In the genomic region with DNA sequence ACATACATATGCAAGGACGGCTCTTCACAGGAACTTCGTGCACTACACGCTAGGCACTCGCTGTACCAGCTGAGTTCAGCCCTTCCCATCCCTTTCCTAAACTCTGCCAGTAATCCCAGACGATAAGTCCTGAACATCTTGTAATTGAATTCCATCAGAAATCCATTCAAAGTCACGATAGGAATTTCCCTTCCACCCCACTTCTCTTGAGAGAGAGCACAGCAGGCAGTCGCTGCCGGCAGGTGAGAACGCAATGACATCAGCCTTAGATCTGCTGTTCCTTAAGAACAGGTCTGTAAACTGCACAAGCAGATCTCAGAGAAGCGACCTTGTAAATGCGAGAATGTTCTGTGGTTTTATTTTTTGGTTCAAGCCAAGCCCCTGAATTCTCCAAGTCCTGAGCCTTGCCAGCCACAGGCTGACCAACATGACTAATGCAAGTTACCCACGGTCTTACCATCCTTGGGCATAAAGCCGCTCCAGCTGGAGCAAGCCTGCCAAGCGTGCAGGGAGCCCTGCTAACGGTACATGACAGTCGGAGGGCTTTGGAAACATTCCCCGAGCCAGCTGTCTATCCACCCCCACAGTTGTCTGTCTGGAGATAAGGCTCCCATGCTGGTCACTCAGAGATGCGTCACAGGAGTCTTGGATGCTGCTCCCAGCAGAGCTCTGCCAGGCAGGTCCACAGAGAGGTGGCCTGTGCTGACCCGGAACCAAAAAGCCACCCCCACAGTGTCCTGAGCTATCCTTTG, we compare ENCODE assay signal across 8 mouse cellular contexts.
DNase-seq lines count a peak whose midpoint lies in the region; ATAC-seq and TF ChIP-seq lines count a peak whose summit lies in the region.

No protein-coding gene starts in this region.

- H3K27ac ChIP-seq in kidney, adult 2 months (ENCODE audit: insufficient read depth, low read depth, low read length) = no peak overlapping the region; the same call in 1 of the 2 replicates
- H3K27ac ChIP-seq in kidney, embryonic 14.5 days (ENCODE audit: low read depth, low read length) = no peak overlapping the region; the same call in 1 of the 2 replicates
- peak overlapping the region; percentile 49 for H3K27ac ChIP-seq in embryonic facial prominence, embryonic 10.5 days (replicated peaks)
- peak overlapping the region; percentile 85 for H3K27ac ChIP-seq in lung, postnatal 0 days (ENCODE audit: low read length)
- H3K27ac ChIP-seq in stomach, embryonic 14.5 days (ENCODE audit: low read length) = peak overlapping the region; percentile 48; the same call in 1 of the 2 replicates

- 58% methylated on average over 19 of the region's 19 CpGs for WGBS in kidney, adult 2 months
- WGBS in kidney, embryonic 14.5 days = 57% methylated on average over 19 of the region's 19 CpGs
- WGBS in embryonic facial prominence, embryonic 10.5 days = 55% methylated on average over 19 of the region's 19 CpGs
- 34% methylated on average over 19 of the region's 19 CpGs for WGBS in lung, postnatal 0 days
- 46% methylated on average over 19 of the region's 19 CpGs for WGBS in stomach, embryonic 14.5 days

- no peaks in the 10 kb centered on the region for H3K36me3 ChIP-seq in kidney, adult 2 months (ENCODE audit: control insufficient read depth, insufficient read depth, low read length)
- no peaks in the 10 kb centered on the region for H3K36me3 ChIP-seq in kidney, embryonic 14.5 days (ENCODE audit: control insufficient read depth, insufficient read depth, low read length)
- H3K36me3 ChIP-seq in embryonic facial prominence, embryonic 10.5 days (replicated peaks) = no peaks in the 10 kb centered on the region; the same call in 1 of the 2 replicates
- peaks cover 3% of the 10 kb centered on the region; the same call in 1 of the 2 replicates for H3K36me3 ChIP-seq in lung, postnatal 0 days (ENCODE audit: insufficient read depth, low read length)
- H3K36me3 ChIP-seq in stomach, embryonic 14.5 days (ENCODE audit: control insufficient read depth, insufficient read depth, low read length) = no peaks in the 10 kb centered on the region

- DNase-seq in kidney, adult 2 months = peak; percentile 63
- DNase-seq in embryonic facial prominence, embryonic 10.5 days (ENCODE audit: low spot score) = no peak
- peak; percentile 79 to 84 for DNase-seq in heart, adult 9 months (ENCODE audit: low spot score in 2 of 2)
- peak; percentile 48 to 76 for DNase-seq in kidney, postnatal 25 days
- DNase-seq in lung, postnatal 0 days (ENCODE audit: low spot score) = peak; percentile 69
- no peak for DNase-seq in T-cell, adult 2 months (ENCODE audit: low spot score)

- no peak for ATAC-seq in kidney, embryonic 14.5 days (ENCODE audit: low FRiP score, low TSS enrichment)
- ATAC-seq in lung, postnatal 0 days = peak; percentile 62
- ATAC-seq in stomach, embryonic 14.5 days (ENCODE audit: insufficient number of reproducible peaks, insufficient read depth, low FRiP score, low read depth) = no peak

- TF ChIP-seq CTCF in kidney, adult 2 months (conservative IDR thresholded peaks at IDR 0.05; ENCODE audit: insufficient read depth, insufficient read length, low read depth, low read length) = no peak
- TF ChIP-seq CTCF in lung, postnatal 0 days (IDR thresholded peaks at IDR 0.05) = no peak

- H3K4me1 ChIP-seq in kidney, adult 2 months (ENCODE audit: control insufficient read depth, insufficient read depth, low read length) = peaks cover 5% of the 10 kb centered on the region; the same call in 1 of the 2 replicates
- peaks cover 16% of the 10 kb centered on the region; the same call in 1 of the 2 replicates for H3K4me1 ChIP-seq in kidney, embryonic 14.5 days (ENCODE audit: control insufficient read depth, insufficient read depth, low read length)
- peaks cover 49% of the 10 kb centered on the region for H3K4me1 ChIP-seq in embryonic facial prominence, embryonic 10.5 days
- peaks cover 37% of the 10 kb centered on the region for H3K4me1 ChIP-seq in lung, postnatal 0 days (ENCODE audit: insufficient read depth, low read depth, low read length)
- H3K4me1 ChIP-seq in stomach, embryonic 14.5 days (ENCODE audit: control insufficient read depth, insufficient read depth, low read length) = peaks cover 22% of the 10 kb centered on the region

- no peak for TF ChIP-seq POLR2A in kidney, adult 2 months (IDR thresholded peaks at IDR 0.05; ENCODE audit: low read depth, low read length)

- TF ChIP-seq EP300 in lung, postnatal 0 days (IDR thresholded peaks at IDR 0.05) = peak; percentile 93

- H3K9ac ChIP-seq in kidney, embryonic 14.5 days (ENCODE audit: low read depth, low read length) = no peak overlapping the region
- H3K9ac ChIP-seq in lung, postnatal 0 days (replicated peaks; ENCODE audit: low read depth) = no peak overlapping the region
- no peak overlapping the region for H3K9ac ChIP-seq in stomach, embryonic 14.5 days (replicated peaks; ENCODE audit: low read depth, low read length)

- H3K4me3 ChIP-seq in kidney, adult 2 months (ENCODE audit: insufficient read depth, low read depth, low read length) = no peak overlapping the region
- H3K4me3 ChIP-seq in kidney, embryonic 14.5 days (ENCODE audit: low read length) = no peak overlapping the region
- H3K4me3 ChIP-seq in embryonic facial prominence, embryonic 10.5 days = no peak overlapping the region
- H3K4me3 ChIP-seq in lung, postnatal 0 days (ENCODE audit: low read depth, low read length) = no peak overlapping the region
- no peak overlapping the region for H3K4me3 ChIP-seq in stomach, embryonic 14.5 days (ENCODE audit: low read depth, low read length)

- no peaks in the 10 kb centered on the region for H3K27me3 ChIP-seq in kidney, adult 2 months (replicated peaks; ENCODE audit: control insufficient read depth, insufficient read depth, low read length)
- no peaks in the 10 kb centered on the region for H3K27me3 ChIP-seq in kidney, embryonic 14.5 days (ENCODE audit: control insufficient read depth, insufficient read depth, low read length)
- no peaks in the 10 kb centered on the region for H3K27me3 ChIP-seq in embryonic facial prominence, embryonic 10.5 days (replicated peaks; ENCODE audit: low read depth, poor library complexity, severe bottlenecking)
- H3K27me3 ChIP-seq in lung, postnatal 0 days (replicated peaks; ENCODE audit: insufficient read depth, low read length) = no peaks in the 10 kb centered on the region
- H3K27me3 ChIP-seq in stomach, embryonic 14.5 days (ENCODE audit: control insufficient read depth, insufficient read depth, low read length) = no peaks in the 10 kb centered on the region

- no peak overlapping the region for H3K4me2 ChIP-seq in kidney, embryonic 14.5 days (replicated peaks; ENCODE audit: low read depth, low read length)
- H3K4me2 ChIP-seq in lung, postnatal 0 days (replicated peaks; ENCODE audit: low read depth, low read length) = no peak overlapping the region
- no peak overlapping the region for H3K4me2 ChIP-seq in stomach, embryonic 14.5 days (replicated peaks; ENCODE audit: low read depth, low read length)

- H3K9me3 ChIP-seq in kidney, embryonic 14.5 days (ENCODE audit: control insufficient read depth, low read length) = no peaks in the 10 kb centered on the region
- H3K9me3 ChIP-seq in embryonic facial prominence, embryonic 10.5 days = no peaks in the 10 kb centered on the region
- no peaks in the 10 kb centered on the region for H3K9me3 ChIP-seq in lung, postnatal 0 days (ENCODE audit: low read length)
- H3K9me3 ChIP-seq in stomach, embryonic 14.5 days (ENCODE audit: control insufficient read depth, low read depth, low read length) = no peaks in the 10 kb centered on the region

Comparison
In these comparisons a context has a peak if more than half of its experiments do, and no peak if none do; other contexts are left out.
1. DNase-seq: peak in kidney, adult 2 months (single experiment), heart, adult 9 months (2 of 2), kidney, postnatal 25 days (2 of 2) and lung, postnatal 0 days (single experiment); none in embryonic facial prominence, embryonic 10.5 days (single experiment) and T-cell, adult 2 months (single experiment).
2. H3K27ac ChIP-seq: peak in embryonic facial prominence, embryonic 10.5 days (single experiment), lung, postnatal 0 days (single experiment) and stomach, embryonic 14.5 days (single experiment); none in kidney, adult 2 months (single experiment) and kidney, embryonic 14.5 days (single experiment).